Mouse (Mus musculus) mouse trophoblast stem cell (cell line): Measurements from ENCODE around the gene Kcnd2.

Experiments
- in situ Hi-C, 2 experiments: fragments of 300-500 bp; cut with MseI, MboI; formaldehyde crosslinking; loops; 2 replicates in 1 of 2; 3 replicates in 1 of 2; pipeline ENCODE4 v1.15.1; 2025

Gene Kcnd2

GRCm38 (mm10) chr6:21424202-21424785 is 209.0 kb downstream of the Kcnd2 start:
- in situ Hi-C loops, result no loop called here

DNA sequence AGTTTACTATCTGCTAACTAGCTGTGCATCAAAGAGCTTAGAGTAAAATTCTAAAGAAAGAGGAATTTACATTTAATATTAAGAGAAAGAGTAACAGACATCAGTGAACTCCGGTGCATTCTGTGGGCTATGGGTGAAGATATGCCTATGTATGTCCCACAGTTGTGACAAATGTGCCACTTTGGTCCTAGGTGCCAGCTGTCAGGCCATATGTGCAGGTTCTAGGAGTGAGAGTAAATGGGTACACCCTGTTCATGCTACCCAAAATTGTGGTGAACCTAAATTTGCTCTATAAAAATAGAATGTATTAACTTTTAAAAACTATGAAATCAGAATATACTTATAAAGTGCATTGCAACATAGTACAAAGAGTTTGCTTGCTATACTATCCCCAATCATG is 215.8 kb downstream of the Kcnd2 start:
- in situ Hi-C loops, result no loop called here

DNA sequence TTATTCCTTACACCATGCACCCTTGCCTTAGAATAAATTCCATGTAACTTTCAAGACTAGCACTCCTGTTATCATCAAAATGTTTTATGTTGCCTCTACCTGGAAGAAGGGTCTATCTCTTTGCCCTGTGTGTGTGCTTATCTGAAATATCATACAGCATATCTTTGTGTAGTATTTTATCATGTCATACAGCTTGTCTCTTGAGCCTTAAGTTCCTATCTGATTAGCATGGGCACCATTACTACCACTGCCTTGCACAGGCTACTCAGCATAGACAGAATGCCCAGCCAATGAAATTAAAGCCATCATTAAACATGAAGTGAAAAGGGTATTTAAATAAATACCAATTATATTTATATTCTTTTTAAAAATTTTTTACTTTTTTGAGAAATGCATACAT is 249.4 kb downstream of the Kcnd2 start:
- in situ Hi-C loops, result no loop called here

DNA sequence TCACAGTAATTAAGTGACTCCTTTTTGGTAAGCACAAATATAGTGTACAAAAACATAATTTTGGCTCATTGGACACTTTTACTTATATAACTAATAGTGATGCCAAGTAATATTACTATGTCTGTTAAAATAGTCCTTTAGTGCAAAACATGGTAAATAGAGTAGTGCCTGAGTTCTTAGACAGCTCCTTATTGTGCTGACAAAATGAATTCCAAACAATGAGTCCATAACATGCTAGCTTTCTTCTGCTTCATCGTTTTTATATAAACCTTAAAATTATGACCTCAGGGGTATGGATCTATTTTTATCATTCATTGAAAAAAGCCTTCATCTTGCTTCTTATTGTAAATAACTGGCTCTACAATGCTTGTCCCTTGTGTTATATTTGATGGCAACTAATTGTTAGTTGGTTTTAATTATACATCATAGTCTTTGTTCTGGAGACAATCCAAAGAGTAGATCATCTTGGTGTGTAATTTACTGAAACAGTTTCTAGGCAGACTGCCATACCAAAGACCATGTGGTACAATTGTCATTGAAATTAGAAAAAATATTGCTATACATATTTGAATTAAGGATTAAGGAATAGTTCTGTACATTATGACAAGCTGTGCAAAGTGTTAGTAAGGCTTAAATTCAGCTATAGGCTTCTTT is 256.7 kb downstream of the Kcnd2 start:
- in situ Hi-C loops, result no loop called here

- in situ Hi-C loops, result no loop called here
Measured at GRCm38 (mm10) chr6:21482714-21483113, 267.4 kb downstream of the Kcnd2 start.

GRCm38 (mm10) chr6:21488536-21488935 is 273.2 kb downstream of the Kcnd2 start:
- in situ Hi-C loops, result no loop called here

DNA sequence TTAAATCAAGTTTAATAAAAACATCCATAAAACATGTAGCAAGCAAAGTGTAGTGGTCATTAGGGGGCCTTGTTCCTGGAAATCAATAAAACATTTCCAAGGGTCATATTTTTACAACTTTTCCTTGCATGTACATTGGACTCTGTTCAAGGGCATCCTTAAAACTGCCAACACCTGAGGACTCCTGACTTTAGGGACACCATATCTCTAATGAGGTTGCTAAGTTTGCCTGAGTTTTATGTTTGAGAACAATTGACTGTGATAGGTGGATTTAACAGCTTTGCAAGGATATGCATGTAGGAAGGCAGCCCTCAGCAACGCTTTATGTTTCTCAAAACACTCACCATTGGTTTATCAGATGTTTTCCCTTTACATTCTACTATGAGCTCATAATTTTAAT is 287.6 kb downstream of the Kcnd2 start:
- in situ Hi-C loops, result no loop called here

DNA sequence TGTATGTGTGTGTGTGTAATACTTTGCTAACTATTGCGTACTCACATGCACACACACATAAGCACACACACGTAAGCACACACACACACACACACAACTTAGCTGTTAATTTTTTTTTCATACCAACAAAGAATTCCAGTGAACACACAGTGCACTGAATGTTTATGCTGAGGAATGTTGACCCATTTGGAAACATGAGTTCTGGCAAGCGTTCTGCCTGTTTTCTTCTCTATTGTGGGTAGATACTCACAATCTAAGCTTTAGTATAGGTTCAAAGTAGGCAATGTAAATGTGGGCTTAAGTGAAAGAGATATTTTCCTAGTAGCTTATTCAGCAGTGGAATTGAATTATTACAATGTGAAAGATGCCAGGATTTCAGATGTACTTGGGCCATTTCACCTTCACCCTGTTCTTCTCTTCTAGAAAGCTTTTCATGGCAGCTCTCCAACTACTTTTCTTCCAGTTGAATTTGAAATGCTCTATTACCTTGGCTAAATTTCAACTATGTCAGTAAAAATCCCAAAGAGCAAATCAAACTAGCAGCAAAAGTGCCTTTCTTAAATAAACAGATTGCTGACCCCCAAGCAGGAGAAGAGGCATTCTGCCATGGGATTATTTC is 295.4 kb downstream of the Kcnd2 start:
- in situ Hi-C loops, result no loop called here

GRCm38 (mm10) chr6:21520351-21520750 is 305.0 kb downstream of the Kcnd2 start:
- in situ Hi-C loops, result no loop called here

- in situ Hi-C loops, result no loop called here
Measured at GRCm38 (mm10) chr6:21527489-21528074, 312.3 kb downstream of the Kcnd2 start.

- in situ Hi-C loops, result no loop called here
Measured at GRCm38 (mm10) chr6:21534009-21534408, 318.7 kb downstream of the Kcnd2 start.

GRCm38 (mm10) chr6:21534820-21535219 is 319.5 kb downstream of the Kcnd2 start:
- in situ Hi-C loops, result no loop called here

DNA sequence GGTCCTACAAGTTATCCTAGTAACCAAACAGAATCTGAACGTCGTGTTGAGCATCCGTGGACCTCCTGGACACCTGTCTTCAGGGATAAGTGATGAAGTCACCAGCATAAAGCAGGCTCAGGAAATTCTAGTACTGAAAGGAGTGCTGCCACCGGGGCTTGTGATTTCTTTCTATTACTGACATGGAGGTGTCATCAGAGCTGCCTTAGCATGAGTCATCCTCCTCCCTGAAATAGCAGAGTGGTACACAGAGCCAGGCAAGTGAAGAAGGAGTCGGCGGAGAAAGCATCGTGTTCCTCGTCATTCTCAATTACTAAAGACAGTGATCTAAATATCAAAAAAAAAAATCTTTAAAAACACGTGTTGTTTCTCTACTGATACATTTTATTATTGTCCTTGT is 336.2 kb downstream of the Kcnd2 start:
- in situ Hi-C loops, result no loop called here

DNA sequence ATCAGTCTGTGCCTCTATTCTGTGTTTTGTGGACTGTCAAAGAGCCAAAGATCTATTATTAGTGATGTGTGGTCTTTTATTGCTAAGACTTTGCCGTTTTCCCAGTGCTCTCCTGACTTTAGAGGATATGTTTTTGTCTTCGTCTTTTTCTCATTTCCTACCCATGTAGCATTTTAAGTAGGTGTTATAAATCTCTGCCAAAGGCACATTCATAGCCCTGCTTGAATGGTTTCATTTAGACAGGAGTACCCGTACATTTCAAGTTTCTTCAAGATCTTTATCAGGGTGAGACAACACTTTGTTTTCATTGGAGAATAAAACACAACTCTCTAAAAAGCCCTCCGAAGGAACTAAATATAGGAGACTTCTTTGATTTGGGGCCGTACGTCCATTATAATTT is 355.7 kb downstream of the Kcnd2 start:
- in situ Hi-C loops, result no loop called here

GRCm38 (mm10) chr6:21590156-21590555 is 374.9 kb downstream of the Kcnd2 start:
- in situ Hi-C loops, result no loop called here

GRCm38 (mm10) chr6:21597424-21597823 is 382.1 kb downstream of the Kcnd2 start:
- in situ Hi-C loops, result no loop called here

- in situ Hi-C loops, result no loop called here
Measured at GRCm38 (mm10) chr6:21609381-21610059, 394.2 kb downstream of the Kcnd2 start.

DNA sequence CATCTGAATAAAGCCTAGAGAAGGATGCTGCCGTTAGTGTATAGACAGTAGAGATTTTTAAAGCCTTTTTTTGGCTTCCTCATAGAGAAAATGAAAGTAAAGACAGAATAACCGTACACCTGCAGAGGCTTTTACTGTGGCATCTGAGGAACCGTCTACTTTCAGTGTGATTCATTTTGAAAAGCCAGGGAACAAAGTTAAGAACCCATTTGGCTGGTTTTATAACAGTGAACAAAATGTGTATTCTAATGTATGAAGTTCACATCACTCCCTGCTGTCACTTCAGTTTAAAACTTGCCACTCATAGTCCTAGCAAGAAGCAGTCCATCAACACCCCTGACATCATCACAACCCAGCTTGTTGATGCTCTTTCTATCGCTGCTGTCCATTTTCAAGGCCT is 414.7 kb downstream of the Kcnd2 start:
- in situ Hi-C loops, result no loop called here

- in situ Hi-C loops, result no loop called here
Measured at GRCm38 (mm10) chr6:21655681-21656080, 440.4 kb downstream of the Kcnd2 start.

GRCm38 (mm10) chr6:21664135-21664534 is 448.8 kb downstream of the Kcnd2 start:
- in situ Hi-C loops, result no loop called here

GRCm38 (mm10) chr6:21664638-21665037 is 449.3 kb downstream of the Kcnd2 start:
- in situ Hi-C loops, result no loop called here

GRCm38 (mm10) chr6:21684252-21684651 is 468.9 kb downstream of the Kcnd2 start:
- in situ Hi-C loops, result no loop called here
